ENCODE assay signal across 10 mouse cellular contexts in genomic region chr14:25786959-25787358, GRCm38 (mm10). TPM values are rescaled to one million over a fixed set of nuclear protein-coding genes. Genes with fewer than 3 reads are reported as not detected.
A peak's percentile ranks its signal among the peaks of the same experiment; 100 is the strongest.
DNase-seq lines count a peak whose midpoint lies in the region; ATAC-seq lines count a peak whose summit lies in the region.
"Had no signal": no experiment of that assay in that cellular context is flagged by ENCODE, and none has a peak within 500 bp of the region (broad histone marks: within the 10 kb centered on the region; RNA-seq: fewer than 3 reads in every experiment).

No protein-coding gene starts in this region.

- H3K4me2 ChIP-seq in lung, embryonic 16.5 days (ENCODE audit: low read depth, low read length): no peak overlapping the region
- no peak overlapping the region for H3K4me2 ChIP-seq in forebrain, embryonic 16.5 days (ENCODE audit: low read length)
- H3K4me2 ChIP-seq: embryonic facial prominence, embryonic 12.5 days had no signal

- H3K4me3 ChIP-seq in embryonic facial prominence, embryonic 10.5 days: no peak overlapping the region
- H3K4me3 ChIP-seq in lung, embryonic 16.5 days (ENCODE audit: low read length): no peak overlapping the region
- H3K4me3 ChIP-seq in forebrain, embryonic 16.5 days (replicated peaks; ENCODE audit: low read length): no peak overlapping the region
- H3K4me3 ChIP-seq: embryonic facial prominence, embryonic 12.5 days had no signal

- peak; percentile 92 for ATAC-seq in lung, embryonic 16.5 days (ENCODE audit: low read depth)
- ATAC-seq in forebrain, embryonic 16.5 days: no peak

- peak; percentile 80 for DNase-seq in 3T3-L1 (ENCODE audit: low read depth, low spot score)
- no peak for DNase-seq in embryonic facial prominence, embryonic 10.5 days (ENCODE audit: low spot score)
- peak; percentile 80 for DNase-seq in heart, postnatal 4 days
- DNase-seq in frontal cortex, postnatal 25 days (ENCODE audit: low spot score in 2 of 2): no peak
- no peak for DNase-seq in T-cell, adult 2 months (ENCODE audit: low spot score)
- no peak for DNase-seq in spleen, postnatal 4 days (ENCODE audit: low spot score in 2 of 2)

- 0 out of 2 replicates have a peak overlapping the region, but pooled peaks have one; percentile 24 for H3K27ac ChIP-seq in embryonic facial prominence, embryonic 10.5 days (replicated peaks)
- peak overlapping the region; percentile 78 for H3K27ac ChIP-seq in lung, embryonic 16.5 days (ENCODE audit: low read length)
- no peak overlapping the region for H3K27ac ChIP-seq in forebrain, embryonic 16.5 days (ENCODE audit: low read length)
- H3K27ac ChIP-seq: embryonic facial prominence, embryonic 12.5 days; liver, embryonic 14.5 days had no signal

- H3K4me1 ChIP-seq in embryonic facial prominence, embryonic 10.5 days: peaks cover 33% of the 10 kb centered on the region
- H3K4me1 ChIP-seq in lung, embryonic 16.5 days (replicated peaks; ENCODE audit: control insufficient read depth, insufficient read depth, low read length): peaks cover 17% of the 10 kb centered on the region; the same call in 1 of the 2 replicates
- no peaks in the 10 kb centered on the region for H3K4me1 ChIP-seq in forebrain, embryonic 16.5 days (replicated peaks; ENCODE audit: control insufficient read depth, insufficient read depth, low read length)

- no peaks in the 10 kb centered on the region for H3K36me3 ChIP-seq in embryonic facial prominence, embryonic 10.5 days (replicated peaks)
- no peaks in the 10 kb centered on the region for H3K36me3 ChIP-seq in lung, embryonic 16.5 days (ENCODE audit: control insufficient read depth, insufficient read depth, low read length)
- no peaks in the 10 kb centered on the region for H3K36me3 ChIP-seq in forebrain, embryonic 16.5 days (ENCODE audit: control insufficient read depth, insufficient read depth)
- H3K36me3 ChIP-seq: embryonic facial prominence, embryonic 12.5 days had no signal

- H3K27me3 ChIP-seq in embryonic facial prominence, embryonic 10.5 days (replicated peaks; ENCODE audit: low read depth, poor library complexity, severe bottlenecking): 0 out of 2 replicates have a peak, but pooled peaks cover 4% of the 10 kb centered on the region
- no peaks in the 10 kb centered on the region for H3K27me3 ChIP-seq in lung, embryonic 16.5 days (ENCODE audit: control insufficient read depth, insufficient read depth, low read depth, low read length)
- no peaks in the 10 kb centered on the region for H3K27me3 ChIP-seq in forebrain, embryonic 16.5 days (replicated peaks; ENCODE audit: control insufficient read depth, insufficient read depth, low read length)
- H3K27me3 ChIP-seq: embryonic facial prominence, embryonic 12.5 days had no signal

- 68% methylated on average over 5 of the region's 5 CpGs for WGBS in embryonic facial prominence, embryonic 10.5 days
- WGBS in lung, embryonic 16.5 days: 26% methylated on average over 5 of the region's 5 CpGs
- WGBS in forebrain, embryonic 16.5 days: 61% methylated on average over 5 of the region's 5 CpGs

- no peak overlapping the region for H3K9ac ChIP-seq in lung, embryonic 16.5 days (ENCODE audit: low read length)
- no peak overlapping the region for H3K9ac ChIP-seq in forebrain, embryonic 16.5 days (replicated peaks; ENCODE audit: low read depth, low read length)
- H3K9ac ChIP-seq: embryonic facial prominence, embryonic 12.5 days; liver, embryonic 14.5 days had no signal

- no peaks in the 10 kb centered on the region for H3K9me3 ChIP-seq in embryonic facial prominence, embryonic 10.5 days
- H3K9me3 ChIP-seq in lung, embryonic 16.5 days (ENCODE audit: control insufficient read depth, low read length): no peaks in the 10 kb centered on the region
- H3K9me3 ChIP-seq in forebrain, embryonic 16.5 days (ENCODE audit: control insufficient read depth, low read length): no peaks in the 10 kb centered on the region
- H3K9me3 ChIP-seq: embryonic facial prominence, embryonic 12.5 days had no signal

RNA-seq across cellular contexts. Expression of gene Zcchc24, which starts 18.1 kb away (rescaled TPM):
- polyA plus RNA-seq in embryonic facial prominence, embryonic 10.5 days (2016; fragmentation: Nextera tagmentation; extraction: Ambion mirVana): 12.9 and 15.2 TPM in 2 replicates
- 10 to 100 TPM; 48.6 to 52.2 TPM for total RNA-seq in heart, postnatal 4 days (2021)
- polyA plus RNA-seq in lung, embryonic 16.5 days (2015; fragmentation: Nextera tagmentation; extraction: Ambion mirVana): 12.8 and 14.6 TPM in 2 replicates
- polyA plus RNA-seq in forebrain, embryonic 16.5 days (2015; fragmentation: Nextera tagmentation; extraction: Ambion mirVana): 10.4 and 13.7 TPM in 2 replicates

RNA-seq across cellular contexts. Expression of gene Anxa11, which starts 55.0 kb away (rescaled TPM):
- polyA plus RNA-seq in embryonic facial prominence, embryonic 10.5 days (2016; fragmentation: Nextera tagmentation; extraction: Ambion mirVana): 5.3 and 6.1 TPM in 2 replicates
- total RNA-seq in heart, postnatal 4 days (2021): 10 to 100 TPM; 69.8 to 72.3 TPM
- 32.0 and 34.2 TPM in 2 replicates for polyA plus RNA-seq in lung, embryonic 16.5 days (2015; fragmentation: Nextera tagmentation; extraction: Ambion mirVana)
- polyA plus RNA-seq in forebrain, embryonic 16.5 days (2015; fragmentation: Nextera tagmentation; extraction: Ambion mirVana): 2.0 and 2.6 TPM in 2 replicates

Comparison
In these comparisons a context has a peak if more than half of its experiments do, and no peak if none do; other contexts are left out.
1. DNase-seq: peak in 3T3-L1 (single experiment) and heart, postnatal 4 days (single experiment); none in embryonic facial prominence, embryonic 10.5 days (single experiment), frontal cortex, postnatal 25 days (0 of 2), T-cell, adult 2 months (single experiment) and spleen, postnatal 4 days (0 of 2).